Mouse (Mus musculus): ENCODE data around the gene Cox8a. TPM values are rescaled to one million over a fixed set of nuclear protein-coding genes. Genes with fewer than 3 reads are reported as not detected.

Gene Cox8a
- polyA plus RNA-seq, 1 experiment from 2014 or later: 1,270 TPM

GRCm38 (mm10) chr19:7209907-7210646 is 7.3 kb downstream of the Cox8a start:
- no peak overlapping the region for H3K9ac ChIP-seq (ENCODE audit: low read depth, low read length)
- no peak overlapping the region for H3K4me2 ChIP-seq (ENCODE audit: low read length)
- no peaks in the 10 kb centered on the region for H3K27me3 ChIP-seq (replicated peaks; ENCODE audit: control insufficient read depth, insufficient read depth, low read length)
- no peak overlapping the region for H3K4me3 ChIP-seq (ENCODE audit: low read length)
- no peak for ATAC-seq
- no peaks in the 10 kb centered on the region for H3K9me3 ChIP-seq (ENCODE audit: control insufficient read depth, low read length)
- WGBS: 89% methylated on average over 7 of the region's 7 CpGs
- H3K27ac ChIP-seq (ENCODE audit: low read depth, low read length): no peak overlapping the region
- H3K4me1 ChIP-seq (ENCODE audit: control insufficient read depth, insufficient read depth, low read depth, low read length): peaks cover 21% of the 10 kb centered on the region
- peaks cover 11% of the 10 kb centered on the region for H3K36me3 ChIP-seq (ENCODE audit: control insufficient read depth, insufficient read depth, low read length)

GRCm38 (mm10) chr19:7205753-7206736 is 11.4 kb downstream of the Cox8a start, which contains the start of gene Otub1:
TSS of gene Otub1 (minus strand) at chr19:7206316.
- no peaks in the 10 kb centered on the region for H3K9me3 ChIP-seq (ENCODE audit: control insufficient read depth, low read length)
- peak within 1 kb of the TSS; percentile 91 for H3K4me3 ChIP-seq (ENCODE audit: low read length)
- H3K27me3 ChIP-seq (replicated peaks; ENCODE audit: control insufficient read depth, insufficient read depth, low read length): no peaks in the 10 kb centered on the region
- H3K36me3 ChIP-seq (ENCODE audit: control insufficient read depth, insufficient read depth, low read length): peaks cover 26% of the 10 kb centered on the region
- H3K4me1 ChIP-seq (ENCODE audit: control insufficient read depth, insufficient read depth, low read depth, low read length): peaks cover 18% of the 10 kb centered on the region
- H3K4me2 ChIP-seq (ENCODE audit: low read length): peak within 1 kb of the TSS; percentile 79
- WGBS: 0% methylated on average over 69 of the region's 79 CpGs
- H3K27ac ChIP-seq (ENCODE audit: low read depth, low read length): peak within 1 kb of the TSS; percentile 97
- ATAC-seq: peak; percentile 97
- H3K9ac ChIP-seq (ENCODE audit: low read depth, low read length): peak within 1 kb of the TSS; percentile 90

- WGBS: 30% methylated on average over 7 of the region's 7 CpGs
- H3K36me3 ChIP-seq (ENCODE audit: control insufficient read depth, insufficient read depth, low read length): peaks cover 30% of the 10 kb centered on the region
- H3K9me3 ChIP-seq (ENCODE audit: control insufficient read depth, low read length): no peaks in the 10 kb centered on the region
- H3K4me3 ChIP-seq (ENCODE audit: low read length): peak overlapping the region; percentile 91
- H3K27me3 ChIP-seq (replicated peaks; ENCODE audit: control insufficient read depth, insufficient read depth, low read length): no peaks in the 10 kb centered on the region
- peaks cover 18% of the 10 kb centered on the region for H3K4me1 ChIP-seq (ENCODE audit: control insufficient read depth, insufficient read depth, low read depth, low read length)
- ATAC-seq: no peak
- peak overlapping the region; percentile 97 for H3K27ac ChIP-seq (ENCODE audit: low read depth, low read length)
- peak overlapping the region; percentile 79 for H3K4me2 ChIP-seq (ENCODE audit: low read length)
- peak overlapping the region; percentile 90 for H3K9ac ChIP-seq (ENCODE audit: low read depth, low read length)
These were observed 12.1 kb downstream of the Cox8a start for GRCm38 (mm10) chr19:7205326-7205725.

GRCm38 (mm10) chr19:7204898-7205297 is 12.5 kb downstream of the Cox8a start:
- ATAC-seq: no peak
- Histone ChIP-seq H3K36me3 (ENCODE audit: control insufficient read depth, insufficient read depth, low read length) (peaks cover 30% of the 10 kb centered on the region), H3K9ac (ENCODE audit: low read depth, low read length) (peak overlapping the region; percentile 90), H3K27ac (ENCODE audit: low read depth, low read length) (no peak overlapping the region), H3K4me1 (ENCODE audit: control insufficient read depth, insufficient read depth, low read depth, low read length) (peaks cover 18% of the 10 kb centered on the region), H3K9me3 (ENCODE audit: control insufficient read depth, low read length) (no peaks in the 10 kb centered on the region), H3K4me3 (ENCODE audit: low read length) (peak overlapping the region; percentile 91), H3K4me2 (ENCODE audit: low read length) (peak overlapping the region; percentile 79), H3K27me3 (replicated peaks; ENCODE audit: control insufficient read depth, insufficient read depth, low read length) (no peaks in the 10 kb centered on the region)
- WGBS: 69% methylated on average over 2 of the region's 2 CpGs

GRCm38 (mm10) chr19:7200427-7200826 is 17.0 kb downstream of the Cox8a start:
- Histone ChIP-seq H3K27ac (ENCODE audit: low read depth, low read length) (no peak overlapping the region), H3K4me3 (ENCODE audit: low read length) (no peak overlapping the region), H3K27me3 (replicated peaks; ENCODE audit: control insufficient read depth, insufficient read depth, low read length) (no peaks in the 10 kb centered on the region), H3K4me2 (ENCODE audit: low read length) (no peak overlapping the region), H3K9me3 (ENCODE audit: control insufficient read depth, low read length) (no peaks in the 10 kb centered on the region), H3K9ac (ENCODE audit: low read depth, low read length) (no peak overlapping the region), H3K4me1 (ENCODE audit: control insufficient read depth, insufficient read depth, low read depth, low read length) (peaks cover 13% of the 10 kb centered on the region), H3K36me3 (ENCODE audit: control insufficient read depth, insufficient read depth, low read length) (peaks cover 56% of the 10 kb centered on the region)
- 68% methylated on average over 1 of the region's 1 CpGs for WGBS
- no peak for ATAC-seq

- H3K4me3 ChIP-seq (ENCODE audit: low read length): no peak overlapping the region
- no peak overlapping the region for H3K27ac ChIP-seq (ENCODE audit: low read depth, low read length)
- H3K4me1 ChIP-seq (ENCODE audit: control insufficient read depth, insufficient read depth, low read depth, low read length): peaks cover 4% of the 10 kb centered on the region; the same call in 1 of the 2 replicates
- no peaks in the 10 kb centered on the region for H3K9me3 ChIP-seq (ENCODE audit: control insufficient read depth, low read length)
- H3K4me2 ChIP-seq (ENCODE audit: low read length): no peak overlapping the region
- no peaks in the 10 kb centered on the region for H3K27me3 ChIP-seq (replicated peaks; ENCODE audit: control insufficient read depth, insufficient read depth, low read length)
- no peak overlapping the region for H3K9ac ChIP-seq (ENCODE audit: low read depth, low read length)
- no peak for ATAC-seq
- WGBS: 94% methylated on average over 13 of the region's 13 CpGs
- peaks cover 55% of the 10 kb centered on the region for H3K36me3 ChIP-seq (ENCODE audit: control insufficient read depth, insufficient read depth, low read length)
These were observed 18.3 kb downstream of the Cox8a start for GRCm38 (mm10) chr19:7199089-7199488.

- Histone ChIP-seq H3K4me3 (ENCODE audit: low read length) (no peak overlapping the region), H3K36me3 (ENCODE audit: control insufficient read depth, insufficient read depth, low read length) (peaks cover 39% of the 10 kb centered on the region), H3K9ac (ENCODE audit: low read depth, low read length) (no peak overlapping the region), H3K4me2 (ENCODE audit: low read length) (no peak overlapping the region), H3K9me3 (ENCODE audit: control insufficient read depth, low read length) (no peaks in the 10 kb centered on the region), H3K27ac (ENCODE audit: low read depth, low read length) (no peak overlapping the region), H3K27me3 (replicated peaks; ENCODE audit: control insufficient read depth, insufficient read depth, low read length) (no peaks in the 10 kb centered on the region), H3K4me1 (ENCODE audit: control insufficient read depth, insufficient read depth, low read depth, low read length) (peaks cover 4% of the 10 kb centered on the region; the same call in 1 of the 2 replicates)
- ATAC-seq: no peak; the same call in 1 of the 2 replicates
- 81% methylated on average over 9 of the region's 9 CpGs for WGBS
These were observed 20.0 kb downstream of the Cox8a start for GRCm38 (mm10) chr19:7197445-7197844.

GRCm38 (mm10) chr19:7196741-7197270 is 20.6 kb downstream of the Cox8a start:
- H3K9ac ChIP-seq (ENCODE audit: low read depth, low read length): no peak overlapping the region
- ATAC-seq: peak; percentile 28
- peaks cover 36% of the 10 kb centered on the region for H3K36me3 ChIP-seq (ENCODE audit: control insufficient read depth, insufficient read depth, low read length)
- H3K9me3 ChIP-seq (ENCODE audit: control insufficient read depth, low read length): no peaks in the 10 kb centered on the region
- no peaks in the 10 kb centered on the region for H3K27me3 ChIP-seq (replicated peaks; ENCODE audit: control insufficient read depth, insufficient read depth, low read length)
- no peak overlapping the region for H3K4me3 ChIP-seq (ENCODE audit: low read length)
- peaks cover 4% of the 10 kb centered on the region; the same call in 1 of the 2 replicates for H3K4me1 ChIP-seq (ENCODE audit: control insufficient read depth, insufficient read depth, low read depth, low read length)
- H3K27ac ChIP-seq (ENCODE audit: low read depth, low read length): no peak overlapping the region
- 10% methylated on average over 17 of the region's 17 CpGs for WGBS
- H3K4me2 ChIP-seq (ENCODE audit: low read length): no peak overlapping the region

Measured in hindbrain, embryonic 16.5 days (tissue).